Mouse (Mus musculus) bone marrow macrophage, adult 2 months (primary cell): ENCODE data around the gene Cdx2.

ENCODE experiments used
- CTCF ChIP-seq: IDR thresholded peaks from 2 replicates; pipeline ENCODE4 v1.5.1; 2012; ENCODE audit warnings: low read depth, mild to moderate bottlenecking, low read length, moderate library complexity
- POLR2A ChIP-seq: IDR thresholded peaks from 2 replicates; pipeline ENCODE4 v1.6.1; 2012; ENCODE audit warnings: mild to moderate bottlenecking, low read depth, low read length, borderline replicate concordance

DNA sequence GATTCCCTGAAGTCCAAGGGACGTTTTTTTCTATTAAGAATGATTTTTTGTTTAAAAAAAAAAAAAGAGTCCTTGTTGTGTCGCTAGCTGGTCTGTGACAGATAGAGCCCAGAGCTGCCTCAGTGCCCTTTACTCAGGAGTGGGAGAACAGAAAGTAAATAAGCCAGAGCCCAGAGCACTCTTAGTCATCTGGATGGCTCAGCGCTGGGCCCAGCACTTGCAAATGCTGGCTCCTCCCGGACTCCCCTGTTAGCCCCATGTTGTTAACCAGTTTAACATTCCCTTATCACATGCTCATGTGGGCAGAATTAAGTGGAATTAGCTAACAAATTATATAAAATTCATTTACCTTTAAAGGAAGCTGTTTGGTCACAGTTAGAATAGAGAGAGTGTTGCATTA lies 43.1 kb downstream of the Cdx2 start:
- TF ChIP-seq POLR2A (no peak), CTCF (no peak)
